Mouse (Mus musculus): ENCODE measurements around the gene Kazn.

DNA sequence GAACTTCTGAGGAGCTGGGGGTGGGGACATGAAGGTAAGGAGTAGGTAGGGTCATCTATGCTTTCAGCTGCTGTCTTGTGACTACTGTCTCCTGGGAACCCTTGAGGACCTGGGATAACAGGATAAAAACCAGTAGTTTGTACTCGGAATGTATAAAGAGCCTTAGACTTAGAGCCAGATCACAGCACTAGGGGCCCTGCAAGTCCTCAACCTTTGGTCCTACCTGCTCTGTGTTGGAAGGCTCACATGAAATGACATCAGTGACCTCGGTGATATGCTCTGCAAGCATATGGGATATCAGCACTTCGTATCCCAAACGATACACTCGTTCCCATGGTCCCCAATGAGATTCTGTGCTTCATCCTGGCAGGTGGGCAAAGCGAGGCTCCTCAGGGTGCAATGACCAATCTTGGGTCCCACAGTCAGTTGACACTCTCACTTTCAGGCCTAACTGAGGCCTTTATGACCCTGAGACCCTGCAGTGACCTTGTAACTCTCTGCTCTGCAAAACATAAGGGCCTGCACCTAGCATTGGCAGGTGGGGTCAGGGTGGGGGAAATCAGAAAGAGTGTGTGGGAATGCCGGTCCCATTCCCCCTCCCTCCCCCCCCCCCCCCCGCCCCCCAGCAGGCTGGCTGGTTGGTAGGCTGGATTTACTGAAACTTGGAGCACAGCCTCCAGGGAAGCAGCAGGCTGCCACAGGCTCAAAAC is 67.3 kb downstream of the Kazn start:
- TF ChIP-seq GATA1 (IDR thresholded peaks at IDR 0.05; ENCODE audit: low read length) (no peak), TAL1 (IDR thresholded peaks at IDR 0.05; ENCODE audit: low read length) (no peak)

All from erythroblast, embryonic 14.5 days (primary cell).